Mouse (Mus musculus): Measurements from ENCODE around the gene Rnf11. TPM values are rescaled to one million over a fixed set of nuclear protein-coding genes. Genes with fewer than 3 reads are reported as not detected.

The Rnf11 gene
- 14.5 and 15.0 TPM in 2 replicates for polyA plus RNA-seq (2012)

GRCm38 (mm10) chr4:109484621-109485020, at the start of gene Rnf11:
Gene Rnf11, minus strand, starts transcription at chr4:109484728.

GRCm38 (mm10) chr4:109531111-109531510, 46.6 kb upstream of the Rnf11 start, which contains the start of gene 4930522H14Rik:
Gene 4930522H14Rik, minus strand, starts transcription at chr4:109531297.

GRCm38 (mm10) chr4:109406486-109407175, 77.9 kb downstream of the Rnf11 start, which contains the start of gene Ttc39a:
Gene Ttc39a, plus strand, starts transcription at chr4:109406623.

Other genes starting within 250 kb of the Rnf11 start
- gene Eps15, start 204.5 kb downstream of the Rnf11 start, polyA plus RNA-seq (2012) = 4.4 and 5.4 TPM in 2 replicates
- 0.11 and 0.63 TPM in 2 replicates for gene Ttc39a, start 78.1 kb downstream of the Rnf11 start, polyA plus RNA-seq (2012)
- gene 4930522H14Rik, start 46.6 kb upstream of the Rnf11 start, polyA plus RNA-seq (2012) = not detected in 2 replicates
- 25.4 and 36.1 TPM in 2 replicates for gene Cdkn2c, start 182.5 kb upstream of the Rnf11 start, polyA plus RNA-seq (2012)
- 4.1 and 4.7 TPM in 2 replicates for gene Faf1, start 191.9 kb upstream of the Rnf11 start, polyA plus RNA-seq (2012)